ENCODE assay signal across 21 mouse cellular contexts in genomic region chr2:93425810-93426209, GRCm38 (mm10). TPM values are rescaled to one million over a fixed set of nuclear protein-coding genes. Genes with fewer than 3 reads are reported as not detected.
DNase-seq lines count a peak whose midpoint lies in the region; ATAC-seq and TF ChIP-seq lines count a peak whose summit lies in the region.
"Had no signal": no experiment of that assay in that cellular context is flagged by ENCODE, and none has a peak within 500 bp of the region (broad histone marks: within the 10 kb centered on the region; RNA-seq: fewer than 3 reads in every experiment).

No protein-coding gene starts in this region.

- no peaks in the 10 kb centered on the region for H3K36me3 ChIP-seq in stomach, embryonic 16.5 days (ENCODE audit: control insufficient read depth, insufficient read depth, low read length)
- no peaks in the 10 kb centered on the region for H3K36me3 ChIP-seq in stomach, postnatal 0 days (ENCODE audit: control insufficient read depth, insufficient read depth, low read length)
- H3K36me3 ChIP-seq: kidney, embryonic 15.5 days; limb, embryonic 12.5 days; midbrain, embryonic 10.5 days; stomach, embryonic 15.5 days had no signal

- H3K4me3 ChIP-seq in left cerebral cortex, adult 2 months, result no peak overlapping the region
- no peak overlapping the region for H3K4me3 ChIP-seq in stomach, embryonic 16.5 days (replicated peaks; ENCODE audit: low read length)
- H3K4me3 ChIP-seq in stomach, postnatal 0 days (ENCODE audit: low read depth, low read length), result no peak overlapping the region
- H3K4me3 ChIP-seq: gastrocnemius, adult 2 months; kidney, embryonic 15.5 days; limb, embryonic 12.5 days; midbrain, embryonic 10.5 days; stomach, embryonic 15.5 days had no signal

- no peak for TF ChIP-seq EP300 in stomach, postnatal 0 days (optimal IDR thresholded peaks at IDR 0.05)

- H3K27me3 ChIP-seq in stomach, embryonic 16.5 days (ENCODE audit: control insufficient read depth, insufficient read depth, low read length), result no peaks in the 10 kb centered on the region
- no peaks in the 10 kb centered on the region for H3K27me3 ChIP-seq in stomach, postnatal 0 days (ENCODE audit: control insufficient read depth, insufficient read depth, low read length)
- H3K27me3 ChIP-seq: kidney, embryonic 15.5 days; limb, embryonic 12.5 days; stomach, embryonic 15.5 days had no signal

- ATAC-seq in frontal cortex, adult (ENCODE audit: low TSS enrichment), result peak; percentile 35; the same call in 1 of the 2 replicates
- no peak for ATAC-seq in stomach, embryonic 16.5 days (ENCODE audit: insufficient read depth, low FRiP score)
- no peak for ATAC-seq in stomach, postnatal 0 days (ENCODE audit: low FRiP score, low TSS enrichment)
- ATAC-seq in inflammation-experienced regulatory T-cells, adult 6 months, result no peak

- 0 out of 2 replicates have a peak overlapping the region, but pooled peaks have one; percentile 36 for H3K27ac ChIP-seq in left cerebral cortex, adult 2 months
- H3K27ac ChIP-seq in stomach, embryonic 16.5 days (ENCODE audit: low read length), result no peak overlapping the region
- no peak overlapping the region for H3K27ac ChIP-seq in stomach, postnatal 0 days (replicated peaks)
- H3K27ac ChIP-seq: gastrocnemius, adult 2 months; kidney, embryonic 15.5 days; limb, embryonic 12.5 days; liver, embryonic 14.5 days; stomach, embryonic 15.5 days had no signal

- no peak for TF ChIP-seq CTCF in left cerebral cortex, adult 2 months (IDR thresholded peaks at IDR 0.05)
- no peak for TF ChIP-seq CTCF in stomach, postnatal 0 days (IDR thresholded peaks at IDR 0.05; ENCODE audit: low read depth)

- WGBS in stomach, embryonic 16.5 days, result 48% methylated on average over 4 of the region's 4 CpGs
- WGBS in stomach, postnatal 0 days, result 67% methylated on average over 4 of the region's 4 CpGs

- no peak overlapping the region for H3K4me2 ChIP-seq in stomach, embryonic 16.5 days (ENCODE audit: low read depth, low read length)
- no peak overlapping the region for H3K4me2 ChIP-seq in stomach, postnatal 0 days (replicated peaks; ENCODE audit: low read depth)
- H3K4me2 ChIP-seq: kidney, embryonic 15.5 days; limb, embryonic 12.5 days; stomach, embryonic 15.5 days had no signal

- intact Hi-C loops in left cerebral cortex, adult 2 months (cut with DNase I), result no loop called here

- no peaks in the 10 kb centered on the region for H3K9me3 ChIP-seq in stomach, embryonic 16.5 days (replicated peaks; ENCODE audit: control insufficient read depth, low read length)
- H3K9me3 ChIP-seq in stomach, postnatal 0 days (ENCODE audit: control insufficient read depth, low read length), result no peaks in the 10 kb centered on the region
- H3K9me3 ChIP-seq: kidney, embryonic 15.5 days; limb, embryonic 12.5 days; midbrain, embryonic 10.5 days; stomach, embryonic 15.5 days had no signal

- DNase-seq in frontal cortex, postnatal 36 days (ENCODE audit: low spot score in 2 of 2), result no peak
- no peak for DNase-seq in left cerebral cortex, adult 2 months (ENCODE audit: extremely low spot score in 1 of 2, low spot score in 2 of 2)
- no peak for DNase-seq in left cerebral cortex, adult 8-10 months (ENCODE audit: low spot score in 2 of 2)
- DNase-seq in stomach, postnatal 0 days (ENCODE audit: low spot score), result no peak
- DNase-seq in spleen, postnatal 36 days (ENCODE audit: low spot score in 2 of 2), result no peak
- DNase-seq: adrenal gland, postnatal 25 days; cerebellum, adult 9-10 months; gastrocnemius, adult 2 months; heart, postnatal 4 days; kidney, adult 11 months; kidney, postnatal 36 days; lung, postnatal 10 days; right cerebral cortex, postnatal 25 days had no signal

- 0 out of 2 replicates have a peak overlapping the region, but pooled peaks have one; percentile 22 for H3K9ac ChIP-seq in stomach, embryonic 16.5 days (ENCODE audit: low read length)
- no peak overlapping the region for H3K9ac ChIP-seq in stomach, postnatal 0 days (ENCODE audit: low read length)
- H3K9ac ChIP-seq: kidney, embryonic 15.5 days; limb, embryonic 12.5 days; liver, embryonic 14.5 days; stomach, embryonic 15.5 days had no signal

- H3K4me1 ChIP-seq in stomach, embryonic 16.5 days (ENCODE audit: control insufficient read depth, insufficient read depth, low read length), result peaks cover 10% of the 10 kb centered on the region
- H3K4me1 ChIP-seq in stomach, postnatal 0 days (replicated peaks; ENCODE audit: control insufficient read depth, insufficient read depth), result no peaks in the 10 kb centered on the region
- H3K4me1 ChIP-seq: stomach, embryonic 15.5 days had no signal

RNA-seq across cellular contexts. Expression of gene Cd82, which starts 37.1 kb away (rescaled TPM):
- 10 to 100 TPM; 12.8 to 17.8 TPM for total RNA-seq in left cerebral cortex, adult 2 months (2021)
- 10 to 100 TPM; 22.9 to 31.8 (median 25.6) TPM for total RNA-seq in left cerebral cortex, adult 8-10 months (2022)
- polyA plus RNA-seq in stomach, embryonic 16.5 days (2015; fragmentation: Nextera tagmentation; extraction: Ambion mirVana), result 112 and 127 TPM in 2 replicates
- 93.5 and 105 TPM in 2 replicates for polyA plus RNA-seq in stomach, postnatal 0 days (2015; fragmentation: Nextera tagmentation; extraction: Ambion mirVana)
- 100 to 1,000 TPM; 528 to 940 (median 825) TPM for polyA plus RNA-seq in inflammation-experienced regulatory T-cells, adult 6 months (2017; shearing (Covaris generic))
